Mouse (Mus musculus) midbrain, embryonic 16.5 days (tissue): ENCODE measurements around the gene Olfr1413. TPM values are rescaled to one million over a fixed set of nuclear protein-coding genes. Genes with fewer than 3 reads are reported as not detected.

Source experiments
- polyA plus RNA-seq: library from polyadenylated mRNA; unstranded; fragments of >200 nt; fragmentation: Nextera tagmentation; extraction: Ambion mirVana; gene quantifications from 2 replicates; pipeline ENCODE4 v1.2.1, GENCODE M21; 2015

Olfr1413 gene
- polyA plus RNA-seq, 1 experiment from 2014 or later: not detected

Other genes starting within 250 kb of the Olfr1413 start
- gene Ndufa10, start 97.5 kb upstream of the Olfr1413 start, polyA plus RNA-seq: 300 and 309 TPM in 2 replicates
- not detected in 2 replicates for gene Olfr1416, start 86.2 kb upstream of the Olfr1413 start, polyA plus RNA-seq
- not detected in 2 replicates for gene Olfr1415, start 75.2 kb upstream of the Olfr1413 start, polyA plus RNA-seq
- gene Olfr1414, start 52.7 kb upstream of the Olfr1413 start, polyA plus RNA-seq: not detected in 2 replicates
- gene Olfr1412, start 14.5 kb downstream of the Olfr1413 start, polyA plus RNA-seq: not detected in 2 replicates
- gene Olfr1411, start 23.1 kb downstream of the Olfr1413 start, polyA plus RNA-seq: not detected in 2 replicates
- not detected in 2 replicates for gene Olfr1410, start 34.5 kb downstream of the Olfr1413 start, polyA plus RNA-seq
- gene Olfr12, start 46.5 kb downstream of the Olfr1413 start, polyA plus RNA-seq: not detected in 2 replicates
- gene Cops9, start 70.7 kb downstream of the Olfr1413 start, polyA plus RNA-seq: 492 and 521 TPM in 2 replicates
- 0.65 TPM in 1 of 2 replicates, not detected in the other for gene Otos, start 77.5 kb downstream of the Olfr1413 start, polyA plus RNA-seq